Mouse (Mus musculus) heart, adult 18-20 months (tissue): ENCODE measurements around the gene Ttyh2. TPM values are rescaled to one million over a fixed set of nuclear protein-coding genes. Genes with fewer than 3 reads are reported as not detected.

Source experiments
- DNase-seq, 2 experiments: peaks; one replicate each; pipeline ENCODE4 v3.0.0; 2021 to 2022; ENCODE audit warnings: mixed read lengths in 1 of 2
- total RNA-seq, 2 experiments: library from RNA; stranded (reverse); gene quantifications; 2 replicates each; pipeline ENCODE4 v1.2.3; 2021

Gene Ttyh2
- total RNA-seq, 2 experiments from 2014 or later: 3.5 to 4.1 TPM

DNA sequence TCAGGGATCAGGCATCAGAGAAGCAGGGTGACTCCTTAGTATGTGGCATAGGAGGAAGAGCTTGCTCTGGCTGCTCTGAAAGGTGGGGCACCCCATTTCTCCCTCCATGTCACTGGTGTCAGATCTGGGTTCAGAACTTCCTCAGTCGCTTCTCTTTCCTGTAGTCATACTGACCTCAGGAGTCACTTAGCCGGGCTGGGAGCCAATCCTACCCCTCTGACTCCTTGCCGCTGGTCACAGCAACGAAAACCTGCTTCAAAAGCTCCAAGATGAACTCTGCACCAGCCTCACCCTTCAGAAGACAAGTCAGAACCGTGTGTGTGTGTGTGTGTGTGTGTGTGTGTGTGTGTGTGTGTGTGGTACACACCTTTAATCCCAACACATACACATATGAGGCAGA lies 31.1 kb downstream of the Ttyh2 start:
- no peak for DNase-seq

GRCm38 (mm10) chr11:114711393-114711792 lies 36.2 kb downstream of the Ttyh2 start:
- no peak for DNase-seq

- no peak for DNase-seq
Measured at GRCm38 (mm10) chr11:114711861-114712260, 36.6 kb downstream of the Ttyh2 start.

- DNase-seq: no peak
Measured at GRCm38 (mm10) chr11:114714526-114714925, 39.3 kb downstream of the Ttyh2 start.

DNA sequence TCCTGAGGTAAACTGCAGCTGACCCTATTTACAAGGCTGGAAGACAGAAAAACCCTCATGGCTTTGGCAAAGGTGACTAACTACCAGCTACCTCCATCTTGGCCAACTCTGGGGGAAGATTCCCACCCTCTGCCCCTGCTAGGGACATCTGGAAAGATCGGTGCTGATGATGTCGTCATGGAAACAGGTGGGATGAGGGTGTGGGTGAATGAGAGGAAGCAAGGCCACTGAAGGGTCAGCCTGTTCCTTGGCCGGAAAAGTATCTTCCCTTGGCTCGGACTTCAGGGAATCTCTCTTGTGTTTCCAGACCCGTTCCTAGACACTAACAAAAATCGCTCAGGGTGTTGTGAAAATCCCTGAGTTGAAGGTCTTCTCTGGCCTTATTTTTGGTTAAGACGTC lies 40.3 kb downstream of the Ttyh2 start:
- peak; percentile 51 to 67 for DNase-seq

- no peak for DNase-seq
Measured at GRCm38 (mm10) chr11:114720535-114720934, 45.3 kb downstream of the Ttyh2 start.

- DNase-seq: no peak
Measured at GRCm38 (mm10) chr11:114722438-114722837, 47.2 kb downstream of the Ttyh2 start.

GRCm38 (mm10) chr11:114723030-114723429 lies 47.8 kb downstream of the Ttyh2 start:
- peak in 1 of 2 experiments; percentile 16 for DNase-seq

DNA sequence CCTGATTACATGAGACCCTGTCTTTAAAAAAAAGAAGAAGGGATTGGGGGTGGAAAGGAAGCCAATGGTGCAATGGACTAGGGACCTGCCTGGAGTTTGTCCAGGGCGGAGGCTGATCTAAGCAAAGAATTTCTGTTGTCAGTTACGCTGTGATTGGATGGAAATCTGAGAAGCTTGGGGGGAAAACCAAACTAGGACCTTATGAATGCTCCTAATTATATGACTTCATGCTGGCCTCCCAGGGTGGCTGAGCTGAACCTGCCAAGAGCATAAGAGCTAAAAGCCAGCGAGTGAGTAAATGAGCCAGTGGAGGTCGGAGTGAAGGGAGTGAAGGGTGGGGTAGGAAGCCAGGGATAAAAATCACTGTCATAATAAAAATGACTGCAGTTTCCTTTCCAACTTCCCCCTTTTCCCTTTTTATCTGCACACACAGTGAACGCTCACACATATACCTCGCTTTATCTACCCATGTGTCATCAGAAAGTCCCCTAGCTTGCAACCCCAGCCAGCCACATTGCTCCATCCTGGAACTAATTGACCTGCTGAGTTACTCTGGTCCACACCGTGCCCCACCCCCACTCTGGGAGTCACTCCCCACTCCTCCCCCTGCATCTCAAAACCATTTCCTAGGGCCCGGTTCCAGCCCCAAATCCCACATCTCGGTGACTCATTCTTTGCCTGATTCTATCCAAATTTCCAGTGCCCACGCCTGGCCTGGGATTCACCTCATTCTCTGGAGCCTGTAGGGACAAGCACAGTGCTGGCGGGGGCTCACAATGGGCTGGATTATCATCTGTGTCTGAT lies 49.8 kb downstream of the Ttyh2 start:
- DNase-seq: peak; percentile 65 to 68

DNA sequence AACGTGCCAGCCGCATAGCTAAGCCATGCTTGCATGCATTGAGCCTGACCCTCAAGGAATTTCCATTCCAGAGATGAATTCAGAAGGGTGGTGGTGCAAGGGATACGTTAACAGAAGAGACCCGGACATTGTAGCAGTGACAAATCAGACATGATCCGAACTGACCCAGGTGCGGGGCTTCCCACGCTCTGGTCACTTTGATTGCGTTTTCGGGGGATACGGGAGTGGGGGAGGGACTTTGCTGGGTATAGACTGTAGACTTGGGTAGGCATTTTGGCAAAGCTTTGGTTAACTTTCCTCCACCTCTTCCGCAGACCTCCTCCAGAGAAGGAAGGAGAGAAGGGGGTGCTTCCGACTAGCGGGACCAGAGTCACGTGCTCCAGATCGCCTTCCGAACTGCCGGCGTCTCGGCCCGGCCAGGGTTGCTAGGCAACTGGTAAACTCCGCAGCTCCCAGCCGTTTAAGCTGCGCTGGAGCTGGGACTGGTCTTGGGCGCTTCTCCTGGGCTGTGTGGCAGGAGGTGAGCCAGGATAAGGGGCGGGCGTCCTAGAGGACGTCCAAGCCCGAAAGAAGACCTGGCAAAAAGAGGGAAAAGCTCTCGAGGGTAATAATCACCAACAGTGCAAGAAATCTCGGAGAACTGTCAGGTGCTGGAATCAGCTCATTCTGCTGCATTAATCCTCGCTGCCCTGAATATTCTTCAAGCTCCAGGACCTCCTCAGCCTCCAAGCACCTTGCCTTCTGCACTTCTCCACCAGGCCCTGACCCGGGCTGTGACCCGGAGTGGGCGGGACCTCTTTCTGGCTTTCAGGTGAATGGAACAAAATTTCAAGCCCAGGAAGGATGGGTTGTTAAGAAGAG lies 52.0 kb downstream of the Ttyh2 start, which contains the start of gene Dnaic2:
Gene Dnaic2, plus strand, starts transcription at position 444 of the 861 bp plus-strand sequence.
- DNase-seq: peak; percentile 76 to 87

DNA sequence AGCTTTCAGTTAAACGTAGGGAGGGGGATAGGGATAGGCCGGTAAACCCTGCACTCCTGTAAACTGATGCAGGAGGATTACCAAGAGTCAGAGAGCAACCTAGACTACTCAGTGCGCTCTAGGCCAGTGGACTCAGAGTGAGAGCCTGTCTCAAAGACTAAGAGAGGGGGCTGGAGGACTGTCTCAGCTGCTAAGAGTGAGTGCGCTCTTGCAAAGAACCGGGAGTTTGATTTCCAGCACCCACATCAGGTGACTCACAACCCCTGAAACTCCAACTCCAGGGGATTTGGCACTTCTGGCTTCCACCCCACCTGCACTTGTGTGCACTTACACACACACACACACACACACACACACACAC lies 52.6 kb downstream of the Ttyh2 start:
- DNase-seq: no peak

DNA sequence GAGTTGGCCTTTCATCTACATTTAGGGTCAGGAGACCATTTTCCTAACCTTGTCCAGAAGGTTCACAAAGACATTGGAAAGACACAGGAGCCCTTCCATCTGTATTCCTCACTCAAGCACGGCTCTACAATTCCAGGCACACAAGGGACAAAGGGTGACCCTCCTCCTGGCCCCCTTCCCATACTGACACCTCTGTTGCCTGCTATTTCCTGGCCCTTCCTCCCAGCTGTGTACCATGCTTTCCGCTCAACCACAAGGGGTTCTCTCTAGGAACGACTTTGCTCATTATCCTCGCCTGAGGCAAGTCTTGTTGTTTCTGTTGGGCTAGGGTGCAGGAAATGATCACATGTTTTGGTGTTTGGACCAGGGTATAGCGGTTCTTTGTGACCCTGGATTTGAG lies 53.1 kb downstream of the Ttyh2 start:
- no peak for DNase-seq

DNA sequence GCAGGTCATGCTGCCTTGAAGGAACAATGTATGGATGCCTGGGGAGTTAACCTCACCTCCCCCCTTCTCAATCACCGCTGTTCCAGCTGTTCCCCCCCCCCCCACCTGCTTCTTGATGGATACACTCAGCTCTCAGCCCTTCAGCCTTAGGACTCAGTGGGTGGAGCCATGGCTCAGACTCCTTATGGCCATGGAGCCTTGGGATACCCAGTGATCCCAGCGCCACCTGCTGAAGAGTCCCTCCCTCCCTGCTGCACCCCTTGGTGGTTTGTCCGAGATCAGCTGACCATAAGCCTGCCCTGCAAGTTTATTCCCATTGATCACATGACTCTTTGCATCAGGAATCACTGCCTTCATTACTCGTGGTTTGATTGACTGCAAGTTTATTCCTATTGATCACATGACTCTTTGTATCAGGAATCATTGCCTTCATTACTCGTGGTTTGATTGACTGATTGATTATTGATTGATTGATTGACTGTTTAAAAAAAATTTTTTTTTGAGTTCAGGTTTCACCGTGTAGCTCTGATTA lies 54.7 kb downstream of the Ttyh2 start:
- no peak for DNase-seq

DNA sequence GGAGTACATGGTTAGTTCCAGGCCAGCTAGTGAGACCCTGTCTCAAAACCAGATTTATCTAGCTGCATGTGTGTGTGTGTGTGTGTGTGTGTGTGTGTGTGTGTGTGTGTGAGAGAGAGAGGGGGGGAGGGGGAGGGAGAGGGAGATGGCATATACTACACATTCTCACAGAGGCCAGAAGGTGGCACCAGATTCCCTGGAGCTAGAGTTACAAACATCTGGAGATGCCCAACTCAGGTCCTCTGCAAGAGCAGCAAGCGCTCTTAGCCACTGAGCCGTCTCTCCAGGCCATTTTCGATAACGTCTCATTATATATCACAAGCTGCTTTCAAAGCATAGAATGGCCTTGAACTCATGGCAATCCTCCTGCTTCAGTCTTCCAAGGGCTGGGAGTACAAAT lies 56.5 kb downstream of the Ttyh2 start:
- DNase-seq: no peak

DNA sequence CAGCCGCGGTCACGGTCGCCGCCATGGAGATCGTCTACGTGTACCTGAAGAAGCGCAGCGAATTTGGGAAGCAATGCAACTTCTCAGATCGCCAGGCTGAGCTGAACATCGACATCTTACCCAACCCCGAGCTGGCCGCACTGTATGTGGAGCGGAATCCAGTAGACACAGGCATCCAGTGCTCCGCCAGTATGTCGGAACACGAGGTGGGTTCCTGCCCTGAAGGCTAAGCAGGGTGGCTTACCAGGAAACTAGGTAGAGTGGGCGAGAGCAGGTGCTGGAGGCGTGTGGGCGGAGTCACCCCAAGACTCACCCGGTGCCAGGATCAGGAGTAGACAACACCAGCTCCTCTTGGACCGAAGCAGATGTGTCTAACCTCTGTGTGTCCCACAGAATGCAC lies 57.7 kb downstream of the Ttyh2 start:
- DNase-seq: no peak

GRCm38 (mm10) chr11:114736111-114736510 lies 60.9 kb downstream of the Ttyh2 start:
- DNase-seq: no peak

- DNase-seq: peak; percentile 38 to 75
Measured at GRCm38 (mm10) chr11:114736913-114737624, 61.8 kb downstream of the Ttyh2 start.

DNA sequence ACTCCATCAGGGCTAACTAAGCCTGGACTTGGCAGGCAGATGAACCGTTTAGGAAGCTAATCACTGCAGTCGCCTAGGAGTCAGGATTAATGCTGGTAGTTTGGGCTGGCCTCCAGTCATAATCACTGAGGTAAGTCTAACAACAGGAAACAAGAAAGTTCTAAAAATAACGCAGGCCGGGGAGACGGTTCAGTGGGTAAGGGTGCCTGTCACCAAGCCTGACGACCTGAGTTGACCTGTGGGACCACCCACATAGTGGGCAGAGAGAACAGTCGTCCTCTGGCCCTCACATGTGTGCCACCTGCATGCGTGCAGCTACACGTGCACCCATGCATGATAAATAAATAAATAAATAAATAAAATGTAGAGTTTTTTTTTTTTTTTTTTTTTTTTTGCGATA lies 65.4 kb downstream of the Ttyh2 start:
- DNase-seq: peak in 1 of 2 experiments; percentile 18

DNA sequence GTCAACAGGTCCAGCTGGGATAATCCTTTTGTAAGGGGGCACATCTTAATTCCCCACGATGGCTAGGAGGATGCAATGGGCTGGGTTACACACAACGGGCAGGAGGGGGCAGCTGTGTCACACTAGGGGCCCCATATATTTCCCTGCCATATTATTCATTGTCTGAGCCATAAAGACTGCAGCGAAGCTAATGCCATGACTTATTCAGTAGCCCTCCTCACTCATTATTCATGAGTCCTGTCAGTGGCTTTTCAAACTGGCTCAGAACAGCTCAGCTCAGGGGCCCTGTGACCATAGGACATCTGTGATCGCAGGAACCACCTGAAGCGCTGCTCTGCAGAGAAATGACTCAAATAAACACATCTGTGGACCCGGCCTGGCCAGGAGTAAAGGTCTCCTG lies 66.2 kb downstream of the Ttyh2 start:
- no peak for DNase-seq

DNA sequence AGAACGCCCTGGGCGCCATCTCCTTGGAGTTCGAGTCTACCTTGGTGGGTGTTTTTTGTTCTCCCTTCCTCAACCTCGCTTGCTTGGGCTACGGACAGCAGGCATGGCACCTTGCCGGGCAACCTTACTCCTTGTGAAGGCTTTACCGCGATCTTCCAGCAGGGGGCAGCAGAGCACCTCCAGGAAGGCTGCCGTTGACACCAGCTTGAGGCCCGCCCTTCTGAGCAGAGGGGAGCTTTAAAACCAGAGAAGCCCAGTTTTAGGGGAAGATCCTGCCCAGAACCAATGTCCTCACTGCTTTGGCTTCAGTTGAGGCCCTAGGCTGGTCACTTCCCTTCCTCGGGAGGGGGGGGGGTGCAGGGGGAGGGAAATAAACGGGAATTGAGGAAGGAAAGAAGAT lies 69.9 kb downstream of the Ttyh2 start:
- DNase-seq: peak; percentile 86 to 97

- peak in 1 of 2 experiments; percentile 17 for DNase-seq
Measured at GRCm38 (mm10) chr11:114747564-114748138, 72.4 kb downstream of the Ttyh2 start.
